Mouse (Mus musculus): ENCODE measurements around the gene Ldlrad2. TPM values are rescaled to one million over a fixed set of nuclear protein-coding genes. Genes with fewer than 3 reads are reported as not detected.

Gene Ldlrad2
- polyA plus RNA-seq (2021; fragmentation: Nextera tagmentation): 0.41 TPM in 1 of 2 replicates, not detected in the other
- long read RNA-seq, experiment 1, partial matches to known transcripts: 0 of 2 reads
- long read RNA-seq, experiment 1, other reads (novel, unspliced or antisense): 2 of 2 reads
- long read RNA-seq, experiment 2: 0 reads

DNA sequence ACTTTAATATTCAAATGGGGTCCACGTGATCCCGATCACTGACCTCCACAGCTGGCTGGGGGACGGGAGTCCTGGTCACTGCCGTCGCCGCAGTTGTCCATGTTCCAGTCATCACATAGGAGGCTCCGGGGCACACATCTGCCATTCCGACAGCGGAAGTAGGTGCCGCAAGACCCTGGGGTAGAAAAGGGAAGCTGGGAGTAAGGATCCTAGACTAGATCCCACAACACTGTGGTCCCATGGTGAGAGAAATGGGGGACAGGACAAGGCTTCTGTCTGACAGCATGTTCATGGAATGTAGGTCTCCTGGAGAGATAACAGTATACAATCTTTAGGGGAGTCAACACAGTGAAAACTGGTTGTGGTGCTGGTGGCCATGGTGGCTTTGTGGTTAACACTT lies at the start of gene Ldlrad2:
TSS of gene Ldlrad2 (minus strand) at position 101 of the 400 bp plus-strand sequence.

DNA sequence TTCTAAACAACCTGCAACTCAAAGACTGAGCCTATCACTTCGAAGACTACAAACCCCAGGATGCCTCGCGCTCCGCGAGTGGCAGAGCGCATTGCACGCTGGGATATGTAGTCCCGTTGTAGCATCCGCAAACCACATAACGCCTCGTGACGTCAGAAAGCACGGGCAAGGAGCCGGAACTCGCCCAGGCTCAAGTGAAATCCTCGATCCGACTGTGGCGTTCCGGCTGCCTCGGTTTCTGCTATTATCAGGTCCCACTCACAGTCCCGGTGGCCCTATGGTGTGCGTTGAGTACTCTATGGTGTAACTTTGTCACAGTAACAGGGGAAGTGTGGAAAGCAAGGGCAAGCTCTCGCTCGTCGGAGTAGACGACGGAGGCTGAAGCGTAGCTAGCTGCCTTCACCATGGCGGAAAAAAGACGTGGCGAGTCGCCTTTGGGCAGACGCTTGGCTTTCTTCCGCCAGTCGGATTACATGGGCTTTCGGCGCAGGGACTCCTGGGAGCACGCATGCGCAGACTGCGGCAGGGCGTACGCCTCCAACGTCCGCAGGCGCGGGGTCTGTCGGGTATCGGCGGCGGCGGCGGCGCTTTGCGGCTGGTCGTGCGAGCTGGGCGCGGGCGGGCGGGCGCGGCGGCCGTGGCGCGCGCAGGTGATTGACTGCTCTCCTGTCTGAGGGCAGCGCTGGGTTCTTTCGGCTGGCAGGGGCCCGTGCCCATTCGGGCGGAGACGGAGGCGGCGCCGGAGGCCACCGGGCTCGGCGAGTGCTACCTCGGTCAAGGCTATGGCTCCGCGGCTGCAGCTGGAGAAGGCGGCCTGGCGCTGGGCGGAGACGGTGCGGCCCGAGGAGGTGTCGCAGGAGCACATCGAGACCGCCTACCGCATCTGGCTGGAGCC lies 19.5 kb upstream of the Ldlrad2 start, which contains the start of gene Usp48:
TSS of gene Usp48 (plus strand) at position 155 of the 895 bp plus-strand sequence.

Small RNA genes lying within 50 kb of the gene (microRNA-seq; reads per million reads assigned to microRNA genes)
- gene Mir7018: not detected

Other genes with a start within 250 kb of the Ldlrad2 start
- gene Cdc42, start 216.8 kb downstream of the Ldlrad2 start, polyA plus RNA-seq (2021; fragmentation: Nextera tagmentation): 462 and 467 TPM in 2 replicates
- not detected in 2 replicates for gene Cela3a, start 164.8 kb downstream of the Ldlrad2 start, polyA plus RNA-seq (2021; fragmentation: Nextera tagmentation)
- gene Cela3b, start 144.0 kb downstream of the Ldlrad2 start, polyA plus RNA-seq (2021; fragmentation: Nextera tagmentation): not detected in 2 replicates
- not detected in 2 replicates for gene 1700013G24Rik, start 121.3 kb downstream of the Ldlrad2 start, polyA plus RNA-seq (2021; fragmentation: Nextera tagmentation)
- gene Hspg2, start 105.8 kb downstream of the Ldlrad2 start, polyA plus RNA-seq (2021; fragmentation: Nextera tagmentation): 0.88 and 1.2 TPM in 2 replicates
- gene Usp48, start 19.2 kb upstream of the Ldlrad2 start, polyA plus RNA-seq (2021; fragmentation: Nextera tagmentation): 32.3 and 33.1 TPM in 2 replicates
- 49.6 and 55.6 TPM in 2 replicates for gene Rap1gap, start 90.2 kb upstream of the Ldlrad2 start, polyA plus RNA-seq (2021; fragmentation: Nextera tagmentation)
- 4.8 and 7.7 TPM in 2 replicates for gene Alpl, start 221.8 kb upstream of the Ldlrad2 start, polyA plus RNA-seq (2021; fragmentation: Nextera tagmentation)